Mouse (Mus musculus): ENCODE results near the gene Cep41. TPM values are rescaled to one million over a fixed set of nuclear protein-coding genes. Genes with fewer than 3 reads are reported as not detected.

The Cep41 gene
- polyA plus RNA-seq, 1 experiment, result 4.1 TPM

DNA sequence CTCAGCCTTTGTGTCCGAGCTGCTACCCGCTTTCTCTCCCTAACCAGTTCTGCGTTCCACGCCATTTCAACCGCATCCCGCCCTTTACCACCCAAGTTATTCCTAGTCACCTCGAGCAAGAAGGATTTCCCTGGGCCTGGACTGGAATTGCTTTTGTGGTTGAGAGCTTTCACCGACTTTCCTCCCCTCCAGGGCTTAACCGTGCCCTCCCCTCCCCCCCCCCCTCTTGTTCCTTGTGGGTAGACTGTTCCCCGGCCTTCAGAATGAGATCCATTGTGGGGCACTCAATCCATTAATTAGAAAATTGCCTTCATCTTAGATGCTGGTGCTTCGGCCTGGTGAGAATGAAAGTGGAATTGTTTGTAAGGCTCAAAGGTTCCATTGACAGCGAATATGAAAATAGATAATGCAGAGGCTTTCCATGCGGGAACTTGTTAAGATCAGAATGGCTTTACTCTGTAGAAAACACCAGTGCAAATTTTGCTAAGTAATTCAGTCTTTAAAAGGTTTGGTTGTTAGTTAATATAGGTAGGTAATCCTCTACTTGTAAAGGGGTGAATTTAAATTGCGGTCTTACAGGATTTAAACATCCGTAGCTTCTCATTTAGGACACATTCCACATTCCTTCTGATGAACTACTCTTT lies 42.3 kb upstream of the Cep41 start:
- TF ChIP-seq POLR2A (IDR thresholded peaks at IDR 0.05; ENCODE audit: borderline replicate concordance, insufficient read depth, low read length), result no peak
- TF ChIP-seq CTCF (IDR thresholded peaks at IDR 0.05; ENCODE audit: borderline replicate concordance, insufficient read depth, low read depth, low read length), result no peak
- whole genome bisulfite sequencing, result 75% methylated on average over 15 of the region's 15 CpGs
- DNase-seq, result peak in 1 of 2 experiments; percentile 9
- Histone ChIP-seq H3K4me1 (ENCODE audit: control insufficient read depth, insufficient read depth, low read length) (no peaks in the 10 kb centered on the region), H3K27me3 (ENCODE audit: control insufficient read depth, insufficient read depth, low read length) (no peaks in the 10 kb centered on the region), H3K27ac (ENCODE audit: insufficient read depth, low read length) (no peak overlapping the region), H3K4me3 (replicated peaks; ENCODE audit: insufficient read depth, low read depth, low read length) (no peak overlapping the region)

DNA sequence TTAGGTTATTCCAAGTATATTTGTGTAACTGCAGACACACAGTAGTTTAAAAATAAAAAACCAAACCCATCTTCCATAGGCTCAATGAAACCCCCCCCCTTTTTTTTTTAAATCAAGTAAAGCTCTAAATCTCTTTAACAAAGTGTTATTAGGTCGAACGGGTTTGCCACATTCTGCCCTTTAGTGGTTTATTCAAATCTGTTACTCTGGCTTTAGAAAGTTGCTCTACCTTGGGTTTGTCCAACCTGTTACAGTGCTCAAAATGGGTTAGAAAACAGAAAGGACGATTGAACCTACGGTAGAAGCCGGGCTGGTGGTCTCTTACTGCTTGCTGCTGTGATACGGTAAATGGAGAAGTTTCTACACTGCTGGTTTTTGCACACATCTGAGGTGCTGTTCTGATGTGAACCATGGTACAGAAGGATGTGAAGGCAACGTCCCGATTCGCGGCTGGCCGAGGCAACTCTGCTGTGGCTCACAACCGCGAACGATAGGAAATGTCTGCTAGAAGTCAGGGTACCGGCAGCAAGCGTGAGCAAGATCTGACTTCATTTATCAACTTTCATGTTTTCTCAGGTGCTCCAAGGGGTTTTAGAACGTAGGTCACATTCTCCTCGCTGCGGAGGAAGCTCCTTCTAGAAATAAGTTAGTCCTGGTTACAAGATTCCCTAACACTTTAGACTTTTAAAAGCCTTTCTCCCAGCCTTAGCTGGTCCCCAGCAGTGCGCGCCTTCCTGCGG lies 41.6 kb upstream of the Cep41 start:
- no peak overlapping the region for H3K4me3 ChIP-seq (replicated peaks; ENCODE audit: insufficient read depth, low read depth, low read length)
- no peaks in the 10 kb centered on the region for H3K27me3 ChIP-seq (ENCODE audit: control insufficient read depth, insufficient read depth, low read length)
- H3K27ac ChIP-seq (ENCODE audit: insufficient read depth, low read length), result no peak overlapping the region
- TF ChIP-seq CTCF (IDR thresholded peaks at IDR 0.05; ENCODE audit: borderline replicate concordance, insufficient read depth, low read depth, low read length) (no peak), POLR2A (IDR thresholded peaks at IDR 0.05; ENCODE audit: borderline replicate concordance, insufficient read depth, low read length) (no peak)
- 72% methylated on average over 22 of the region's 22 CpGs for WGBS
- DNase-seq, result no peak
- H3K4me1 ChIP-seq (ENCODE audit: control insufficient read depth, insufficient read depth, low read length), result no peaks in the 10 kb centered on the region

DNA sequence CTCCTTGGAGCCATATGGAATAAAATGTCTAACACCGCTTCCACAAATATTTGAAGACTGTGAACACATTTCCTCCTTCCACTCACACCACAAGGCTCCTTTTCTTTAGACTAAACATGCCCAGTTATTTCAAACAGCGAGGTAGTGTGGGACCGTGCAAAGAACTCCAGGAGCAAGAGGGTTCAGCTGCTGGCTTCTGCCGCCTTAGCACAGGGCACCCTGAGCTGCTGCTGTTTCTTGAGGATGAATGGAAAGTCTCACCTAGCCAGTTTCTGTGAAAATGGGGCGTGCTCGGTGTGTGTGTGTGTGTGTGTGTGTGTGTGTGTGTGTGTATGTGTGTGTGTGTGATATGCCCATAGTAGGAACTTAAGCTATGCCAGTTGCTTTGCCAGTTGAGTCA lies 40.9 kb upstream of the Cep41 start:
- H3K4me3 ChIP-seq (replicated peaks; ENCODE audit: insufficient read depth, low read depth, low read length), result no peak overlapping the region
- H3K27ac ChIP-seq (ENCODE audit: insufficient read depth, low read length), result no peak overlapping the region
- no peaks in the 10 kb centered on the region for H3K4me1 ChIP-seq (ENCODE audit: control insufficient read depth, insufficient read depth, low read length)
- H3K27me3 ChIP-seq (ENCODE audit: control insufficient read depth, insufficient read depth, low read length), result no peaks in the 10 kb centered on the region
- DNase-seq, result no peak
- 78% methylated on average over 6 of the region's 6 CpGs for WGBS
- TF ChIP-seq POLR2A (IDR thresholded peaks at IDR 0.05; ENCODE audit: borderline replicate concordance, insufficient read depth, low read length) (no peak), CTCF (IDR thresholded peaks at IDR 0.05; ENCODE audit: borderline replicate concordance, insufficient read depth, low read depth, low read length) (no peak)

DNA sequence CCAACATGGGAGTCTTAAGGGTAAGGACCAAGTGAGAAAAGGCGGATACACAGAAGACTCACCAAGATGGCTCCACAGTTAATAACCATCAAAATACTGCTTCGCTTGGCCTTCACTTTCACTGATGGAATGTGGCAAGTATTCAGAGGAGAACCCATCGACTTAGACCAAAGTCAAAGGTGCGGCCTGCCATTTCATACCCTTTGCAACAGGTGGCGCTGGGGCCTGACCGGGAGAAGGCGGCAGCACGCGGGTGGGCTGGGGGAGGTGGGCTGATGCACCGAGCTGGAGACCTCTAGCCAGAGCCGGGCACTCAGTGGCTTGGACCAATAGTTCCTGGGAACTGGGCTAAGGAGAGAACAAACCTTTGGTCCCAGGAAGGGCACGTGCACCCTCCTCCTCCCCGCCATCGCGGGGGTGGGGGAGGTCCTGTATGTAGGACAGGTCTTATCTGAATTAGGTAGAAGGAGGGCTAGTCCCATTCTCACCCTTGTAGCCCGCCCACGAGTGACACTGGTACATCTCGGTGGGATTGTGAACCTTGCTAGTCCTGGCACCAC lies 39.1 kb upstream of the Cep41 start:
- Histone ChIP-seq H3K4me3 (replicated peaks; ENCODE audit: insufficient read depth, low read depth, low read length) (no peak overlapping the region), H3K27me3 (ENCODE audit: control insufficient read depth, insufficient read depth, low read length) (no peaks in the 10 kb centered on the region), H3K4me1 (ENCODE audit: control insufficient read depth, insufficient read depth, low read length) (no peaks in the 10 kb centered on the region), H3K27ac (ENCODE audit: insufficient read depth, low read length) (no peak overlapping the region)
- WGBS, result 60% methylated on average over 18 of the region's 18 CpGs
- no peak for DNase-seq
- no peak for TF ChIP-seq POLR2A (IDR thresholded peaks at IDR 0.05; ENCODE audit: borderline replicate concordance, insufficient read depth, low read length)

DNA sequence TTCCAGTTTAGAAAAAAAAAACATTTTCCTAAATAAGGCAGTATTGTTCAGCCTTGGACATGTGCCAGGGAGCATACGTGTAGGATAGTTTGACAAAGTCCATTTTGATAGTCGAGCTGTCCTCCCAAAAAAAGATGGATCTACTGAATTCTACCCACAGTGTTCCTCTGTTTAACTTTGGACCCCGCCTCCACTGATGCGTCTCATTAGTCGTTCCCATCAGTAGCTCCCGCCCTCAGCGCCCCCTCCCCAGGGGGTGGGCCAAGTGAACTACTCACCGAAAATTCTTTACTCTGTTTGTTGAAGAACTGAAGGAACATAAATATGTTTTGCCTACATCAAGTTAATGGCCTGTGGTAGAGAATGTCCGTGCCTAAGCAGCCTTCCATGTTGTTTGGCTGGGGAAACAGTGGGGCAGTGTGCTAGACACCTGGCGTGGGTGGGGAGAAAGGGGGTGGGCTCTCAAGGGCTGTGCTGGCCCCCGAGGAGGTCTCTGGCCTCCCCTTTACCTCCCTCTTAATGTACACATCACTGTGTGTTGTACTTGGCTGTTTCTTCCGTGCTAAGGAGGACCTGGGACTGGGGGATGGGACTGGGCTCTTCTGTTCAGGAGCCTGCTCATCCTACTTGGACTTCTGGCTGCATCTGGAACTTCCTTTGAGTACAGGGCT lies 36.9 kb upstream of the Cep41 start:
- Histone ChIP-seq H3K27ac (ENCODE audit: insufficient read depth, low read length) (no peak overlapping the region), H3K27me3 (ENCODE audit: control insufficient read depth, insufficient read depth, low read length) (no peaks in the 10 kb centered on the region), H3K4me1 (ENCODE audit: control insufficient read depth, insufficient read depth, low read length) (no peaks in the 10 kb centered on the region), H3K4me3 (replicated peaks; ENCODE audit: insufficient read depth, low read depth, low read length) (no peak overlapping the region)
- TF ChIP-seq CTCF (IDR thresholded peaks at IDR 0.05; ENCODE audit: borderline replicate concordance, insufficient read depth, low read depth, low read length) (no peak), POLR2A (IDR thresholded peaks at IDR 0.05; ENCODE audit: borderline replicate concordance, insufficient read depth, low read length) (no peak)
- DNase-seq, result no peak
- 42% methylated on average over 12 of the region's 12 CpGs for WGBS

DNA sequence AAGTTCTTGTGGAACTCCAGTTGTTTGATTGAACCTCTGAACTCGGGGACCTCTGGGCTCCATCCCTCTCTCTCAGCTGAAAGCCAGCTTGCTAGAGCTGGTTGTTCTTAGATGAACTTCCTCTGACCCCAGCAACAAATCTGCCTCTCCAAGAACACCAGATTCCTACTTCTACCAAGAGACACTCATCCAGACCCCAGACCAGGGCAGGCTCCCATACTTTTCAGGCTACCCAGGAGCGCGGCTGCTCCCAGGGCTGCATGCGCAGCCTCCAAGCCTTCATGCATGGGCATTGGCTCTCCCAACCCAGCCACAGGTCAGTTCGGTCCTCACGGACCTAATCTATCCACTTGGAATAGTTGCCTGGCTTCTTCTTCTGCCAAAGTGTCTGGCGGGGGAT lies 29.8 kb upstream of the Cep41 start, which contains the start of gene Mest:
Gene Mest, plus strand, starts transcription at position 217 of the 400 bp plus-strand sequence.
- Histone ChIP-seq H3K27ac (ENCODE audit: insufficient read depth, low read length) (no peak within 1 kb of the TSS), H3K27me3 (ENCODE audit: control insufficient read depth, insufficient read depth, low read length) (no peaks in the 10 kb centered on the region), H3K4me1 (ENCODE audit: control insufficient read depth, insufficient read depth, low read length) (no peaks in the 10 kb centered on the region), H3K4me3 (replicated peaks; ENCODE audit: insufficient read depth, low read depth, low read length) (no peak within 1 kb of the TSS)
- no peak for TF ChIP-seq CTCF (IDR thresholded peaks at IDR 0.05; ENCODE audit: borderline replicate concordance, insufficient read depth, low read depth, low read length)
- TF ChIP-seq POLR2A (IDR thresholded peaks at IDR 0.05; ENCODE audit: borderline replicate concordance, insufficient read depth, low read length), result no peak
- 74% methylated on average over 7 of the region's 7 CpGs for WGBS
- DNase-seq, result no peak

DNA sequence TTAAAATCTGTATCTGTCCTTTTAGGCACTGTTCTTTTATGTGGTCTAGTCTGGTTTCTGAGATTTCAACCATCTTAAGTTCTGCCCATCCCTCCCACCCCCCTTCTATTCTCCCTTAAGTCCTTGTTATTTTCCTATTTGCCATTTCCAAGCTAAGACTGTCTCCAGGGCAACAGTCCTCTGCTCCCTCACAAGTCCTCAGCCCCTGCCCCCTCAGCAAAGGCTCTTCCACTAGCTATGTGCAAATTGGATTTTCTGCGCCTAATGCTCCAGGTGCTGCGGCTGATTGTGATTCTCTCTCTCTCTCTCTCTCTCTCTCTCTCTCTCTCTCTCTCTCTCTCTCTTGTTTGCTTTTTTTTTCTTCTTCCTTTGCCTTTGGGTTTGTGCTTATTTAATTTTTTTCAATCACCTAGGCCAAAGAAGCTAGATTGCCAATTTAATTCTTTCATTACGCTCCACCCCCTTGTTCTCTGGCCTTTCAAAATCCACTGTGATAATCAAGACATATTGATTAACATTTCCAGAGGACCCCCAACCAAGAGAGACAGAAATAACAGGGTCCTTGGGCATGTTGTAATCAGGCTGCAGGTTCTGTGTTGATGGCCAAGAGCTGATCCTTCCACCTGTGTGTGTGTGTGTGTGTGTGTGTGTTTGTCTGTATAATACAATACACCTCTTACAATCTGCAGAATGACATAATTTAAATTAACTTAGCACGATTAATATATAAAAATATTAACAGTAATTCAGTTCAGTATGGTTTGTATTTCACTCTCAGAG lies 29.0 kb upstream of the Cep41 start:
- 78% methylated on average over 4 of the region's 4 CpGs for WGBS
- H3K4me1 ChIP-seq (ENCODE audit: control insufficient read depth, insufficient read depth, low read length), result no peaks in the 10 kb centered on the region
- TF ChIP-seq CTCF (IDR thresholded peaks at IDR 0.05; ENCODE audit: borderline replicate concordance, insufficient read depth, low read depth, low read length), result no peak
- TF ChIP-seq POLR2A (IDR thresholded peaks at IDR 0.05; ENCODE audit: borderline replicate concordance, insufficient read depth, low read length), result no peak
- no peak for DNase-seq
- H3K4me3 ChIP-seq (replicated peaks; ENCODE audit: insufficient read depth, low read depth, low read length), result no peak overlapping the region
- H3K27me3 ChIP-seq (ENCODE audit: control insufficient read depth, insufficient read depth, low read length), result no peaks in the 10 kb centered on the region
- H3K27ac ChIP-seq (ENCODE audit: insufficient read depth, low read length), result no peak overlapping the region
